Mouse (Mus musculus) forebrain, embryonic 14.5 days (tissue): ENCODE data around the gene Brd2. TPM values are rescaled to one million over a fixed set of nuclear protein-coding genes. Genes with fewer than 3 reads are reported as not detected.

ENCODE experiments used
- ATAC-seq: fragments of 200-750 bp; cut with Nextera tagmentation; 2 replicates; pipeline ENCODE4 v1.8.0; 2017; ENCODE audit warnings: mild to moderate bottlenecking, moderate library complexity
- DNase-seq: peaks from one replicate; pipeline ENCODE4 v3.0.0-alpha.2; 2015; ENCODE audit warnings: low spot score
- H3K27ac ChIP-seq: fragments of 300-500 bp; sonication (generic); 2 replicates; pipeline ENCODE4 v1.5.1; 2014; ENCODE audit warnings: low read depth, mild to moderate bottlenecking, control low read depth, low read length, moderate library complexity
- H3K27me3 ChIP-seq: fragments of 300-500 bp; sonication (generic); replicated peaks from 2 replicates; pipeline ENCODE4 v1.6.1; 2014; ENCODE audit warnings: low read length, control low read depth, mixed read lengths; ENCODE audit not compliant: control insufficient read depth, insufficient read depth
- H3K36me3 ChIP-seq: fragments of 300-500 bp; sonication (generic); 2 replicates; pipeline ENCODE4 v1.6.1; 2014; ENCODE audit warnings: low read length, control low read depth; ENCODE audit not compliant: control insufficient read depth, insufficient read depth
- H3K4me1 ChIP-seq: fragments of 300-500 bp; sonication (generic); 2 replicates; pipeline ENCODE4 v1.6.1; 2014; ENCODE audit warnings: antibody characterized with exemption, low read length, control low read depth; ENCODE audit not compliant: control insufficient read depth, insufficient read depth
- H3K4me2 ChIP-seq: fragments of 300-500 bp; sonication (generic); 2 replicates; pipeline ENCODE4 v1.6.1; 2014; ENCODE audit warnings: mild to moderate bottlenecking, control low read depth, low read length
- H3K4me3 ChIP-seq: fragments of 300-500 bp; sonication (generic); 2 replicates; pipeline ENCODE4 v1.5.1; 2014; ENCODE audit warnings: low read depth, low read length, control low read depth
- H3K9ac ChIP-seq: fragments of 300-500 bp; sonication (generic); 2 replicates; pipeline ENCODE4 v1.6.1; 2014; ENCODE audit warnings: mild to moderate bottlenecking, low read length, control low read depth, moderate library complexity
- H3K9me3 ChIP-seq: fragments of 300-500 bp; sonication (generic); replicated peaks from 2 replicates; pipeline ENCODE4 v1.6.1; 2016; ENCODE audit warnings: low read length, control low read depth, mixed read lengths; ENCODE audit not compliant: control insufficient read depth
- WGBS: fragments of 180-500 bp; shearing (Covaris S2); extraction: QIAGEN DNeasy Blood & Tissue Kit; methylation state at CpG from one replicate; pipeline ENCODE4 v1.1.7; 2014; 5-methylcytosine and 5-hydroxymethylcytosine counted together
- polyA plus RNA-seq: library from polyadenylated mRNA; unstranded; fragments of >200 nt; fragmentation: Nextera tagmentation; extraction: Ambion mirVana; gene quantifications from 2 replicates; pipeline ENCODE4 v1.2.1, GENCODE M21; 2014

Brd2 gene
- polyA plus RNA-seq, 1 experiment from 2014 or later = 118 TPM

DNA sequence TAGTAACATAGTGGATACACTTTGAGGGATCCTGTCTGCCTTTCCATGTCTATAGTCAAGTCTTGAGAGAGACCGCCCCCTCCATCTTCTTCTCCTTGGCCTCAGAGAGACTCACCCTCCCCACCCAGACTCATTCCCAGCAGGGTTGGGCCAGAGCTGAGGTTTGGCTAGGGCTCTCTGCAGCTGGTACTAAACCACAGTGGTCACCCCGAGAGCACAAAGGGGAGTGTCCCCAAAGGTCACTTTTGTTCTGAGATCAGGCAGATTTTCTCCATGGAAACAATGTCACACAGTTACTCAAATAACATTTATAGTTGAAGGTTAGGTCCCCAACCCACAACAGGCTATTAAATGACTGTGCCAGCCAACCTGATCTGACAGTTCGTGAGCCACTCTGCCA lies 53.6 kb downstream of the Brd2 start:
- WGBS = 57% methylated on average over 3 of the region's 3 CpGs

More for the DNA sequence above, 53.6 kb downstream of the Brd2 start:
- H3K9me3 ChIP-seq = no peaks in the 10 kb centered on the region
- no peak for DNase-seq
- H3K4me3 ChIP-seq = no peak overlapping the region
- no peak overlapping the region for H3K9ac ChIP-seq
- ATAC-seq = no peak
- H3K4me2 ChIP-seq = no peak overlapping the region
- H3K27ac ChIP-seq = no peak overlapping the region
- no peaks in the 10 kb centered on the region for H3K4me1 ChIP-seq
- H3K27me3 ChIP-seq = no peaks in the 10 kb centered on the region
- no peaks in the 10 kb centered on the region for H3K36me3 ChIP-seq

Other genes with a start within 250 kb of the Brd2 start
- not detected in 2 replicates for gene Gm7029, start 248.8 kb downstream of the Brd2 start, polyA plus RNA-seq
- 3.8 and 4.6 TPM in 2 replicates for gene Kifc1, start 232.0 kb downstream of the Brd2 start, polyA plus RNA-seq
- gene Platr17, start 217.5 kb downstream of the Brd2 start, polyA plus RNA-seq = 0.28 TPM in 1 of 2 replicates, not detected in the other
- 43.3 and 48.0 TPM in 2 replicates for gene Daxx, start 213.2 kb downstream of the Brd2 start, polyA plus RNA-seq
- gene Tapbp, start 206.7 kb downstream of the Brd2 start, polyA plus RNA-seq = 14.1 and 17.7 TPM in 2 replicates
- 12.3 and 12.6 TPM in 2 replicates for gene Zbtb22, start 206.7 kb downstream of the Brd2 start, polyA plus RNA-seq
- gene Rgl2, start 193.1 kb downstream of the Brd2 start, polyA plus RNA-seq = 27.2 and 36.0 TPM in 2 replicates
- gene Pfdn6, start 182.3 kb downstream of the Brd2 start, polyA plus RNA-seq = 185 and 192 TPM in 2 replicates
- 10.5 and 14.6 TPM in 2 replicates for gene Wdr46, start 182.0 kb downstream of the Brd2 start, polyA plus RNA-seq
- 6.0 and 6.7 TPM in 2 replicates for gene B3galt4, start 171.1 kb downstream of the Brd2 start, polyA plus RNA-seq
- 41.6 and 50.4 TPM in 2 replicates for gene Vps52, start 166.8 kb downstream of the Brd2 start, polyA plus RNA-seq
- 1,022 and 1,419 TPM in 2 replicates for gene Rps18, start 166.6 kb downstream of the Brd2 start, polyA plus RNA-seq
- gene H2-K1, start 122.3 kb downstream of the Brd2 start, polyA plus RNA-seq = 11.6 and 14.2 TPM in 2 replicates
- gene Ring1, start 98.0 kb downstream of the Brd2 start, polyA plus RNA-seq = 6.7 and 7.4 TPM in 2 replicates
- 60.2 and 75.4 TPM in 2 replicates for gene H2-Ke6, start 94.6 kb downstream of the Brd2 start, polyA plus RNA-seq
- 78.3 and 84.1 TPM in 2 replicates for gene Slc39a7, start 91.0 kb downstream of the Brd2 start, polyA plus RNA-seq
- 21.4 and 27.7 TPM in 2 replicates for gene Rxrb, start 90.8 kb downstream of the Brd2 start, polyA plus RNA-seq
- gene Col11a2, start 83.2 kb downstream of the Brd2 start, polyA plus RNA-seq = 0.95 and 1.6 TPM in 2 replicates
- gene H2-Oa, start 30.3 kb downstream of the Brd2 start, polyA plus RNA-seq = 0.22 TPM in 1 of 2 replicates, not detected in the other
- 11.0 and 11.6 TPM in 2 replicates for gene H2-DMa, start 3.1 kb downstream of the Brd2 start, polyA plus RNA-seq
- 0.18 and 0.36 TPM in 2 replicates for gene H2-DMb2, start 20.7 kb upstream of the Brd2 start, polyA plus RNA-seq
- gene H2-DMb1, start 30.4 kb upstream of the Brd2 start, polyA plus RNA-seq = 0.66 and 1.2 TPM in 2 replicates
- 1.1 and 1.2 TPM in 2 replicates for gene Tap1, start 64.9 kb upstream of the Brd2 start, polyA plus RNA-seq
- 0.58 and 1.0 TPM in 2 replicates for gene Psmb9, start 65.1 kb upstream of the Brd2 start, polyA plus RNA-seq
- gene Psmb8, start 75.1 kb upstream of the Brd2 start, polyA plus RNA-seq = 1.8 and 2.7 TPM in 2 replicates
- 0.28 and 0.61 TPM in 2 replicates for gene Tap2, start 80.9 kb upstream of the Brd2 start, polyA plus RNA-seq
- gene H2-Ob, start 116.3 kb upstream of the Brd2 start, polyA plus RNA-seq = 0.18 TPM in 1 of 2 replicates, not detected in the other
- 1.4 and 2.1 TPM in 2 replicates for gene H2-Ab1, start 135.1 kb upstream of the Brd2 start, polyA plus RNA-seq
- gene H2-Aa, start 165.2 kb upstream of the Brd2 start, polyA plus RNA-seq = 0.25 and 0.27 TPM in 2 replicates
- 0.85 and 1.4 TPM in 2 replicates for gene H2-Eb1, start 183.2 kb upstream of the Brd2 start, polyA plus RNA-seq
- gene H2-Eb2, start 203.0 kb upstream of the Brd2 start, polyA plus RNA-seq = not detected in 2 replicates
- gene Btnl2, start 232.2 kb upstream of the Brd2 start, polyA plus RNA-seq = not detected in 2 replicates